Mouse (Mus musculus) thymus, adult 18-20 months (tissue): ENCODE results near the gene Nudt1.

ENCODE experiments used
- DNase-seq, 2 experiments: peaks; one replicate each; pipeline ENCODE4 v3.0.0; 2022; ENCODE audit warnings: mixed read lengths in 2 of 2

Nudt1 gene

GRCm38 (mm10) chr5:140384462-140384861, 63.0 kb downstream of the Nudt1 start:
- DNase-seq = no peak

- no peak for DNase-seq
Measured at GRCm38 (mm10) chr5:140387236-140387635, 65.8 kb downstream of the Nudt1 start.
